Mouse (Mus musculus): ENCODE results near the gene Sdc3. TPM values are rescaled to one million over a fixed set of nuclear protein-coding genes. Genes with fewer than 3 reads are reported as not detected.

Gene Sdc3
- polyA plus RNA-seq, 1 experiment from 2014 or later: 18.7 TPM

DNA sequence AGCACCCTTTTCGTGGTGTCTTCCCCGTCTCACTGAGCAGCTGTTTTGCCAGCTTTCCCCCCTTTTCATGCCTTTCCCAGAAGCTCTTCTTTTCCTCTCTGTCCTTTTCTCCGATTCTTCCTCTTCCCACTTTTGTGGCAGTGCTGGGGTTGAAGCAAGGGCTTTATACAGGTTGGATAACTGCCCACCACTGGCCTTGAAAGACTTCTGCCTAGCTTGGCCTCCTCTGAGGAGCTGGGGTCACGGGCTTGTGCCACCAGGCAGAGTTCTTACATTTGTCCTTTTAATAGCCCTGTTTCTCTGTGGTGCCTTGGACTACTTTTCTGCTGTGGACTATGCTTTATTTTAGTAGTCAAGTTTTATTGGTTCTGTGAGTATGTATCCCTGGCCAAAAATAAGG is 25.4 kb upstream of the Sdc3 start:
- Histone ChIP-seq H3K27ac (no peak overlapping the region), H3K4me3 (no peak overlapping the region), H3K36me3 (replicated peaks) (peaks cover 99% of the 10 kb centered on the region), H3K9me3 (no peaks in the 10 kb centered on the region), H3K4me1 (no peaks in the 10 kb centered on the region), H3K27me3 (ENCODE audit: poor library complexity, severe bottlenecking) (no peaks in the 10 kb centered on the region)
- 88% methylated on average over 4 of the region's 4 CpGs for WGBS
- no peak for DNase-seq (ENCODE audit: extremely low spot score, low spot score)

DNA sequence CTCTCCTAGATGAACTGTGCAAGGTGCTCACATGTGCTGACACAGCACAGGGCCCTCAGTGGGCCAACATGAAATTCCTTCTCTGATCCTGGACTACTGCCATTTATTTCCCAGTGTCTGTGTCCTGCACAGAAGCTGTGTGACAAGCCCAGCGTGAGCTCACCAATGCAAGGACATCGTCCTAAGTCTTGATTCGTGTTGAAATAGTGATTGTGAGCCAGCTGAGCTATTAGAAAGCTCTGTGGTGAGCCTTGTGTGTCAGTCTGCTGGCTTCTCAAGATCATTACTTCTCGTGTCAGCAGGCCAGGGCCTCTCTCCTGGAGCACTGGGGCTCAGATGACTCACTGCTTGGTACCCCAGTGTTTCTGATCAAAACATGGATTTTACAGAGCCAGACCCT is 18.4 kb upstream of the Sdc3 start:
- Histone ChIP-seq H3K27me3 (ENCODE audit: poor library complexity, severe bottlenecking) (no peaks in the 10 kb centered on the region), H3K9me3 (no peaks in the 10 kb centered on the region), H3K4me3 (no peak overlapping the region), H3K4me1 (peaks cover 20% of the 10 kb centered on the region), H3K36me3 (replicated peaks) (peaks cover 99% of the 10 kb centered on the region), H3K27ac (no peak overlapping the region)
- no peak for DNase-seq (ENCODE audit: extremely low spot score, low spot score)
- WGBS: 92% methylated on average over 4 of the region's 4 CpGs

DNA sequence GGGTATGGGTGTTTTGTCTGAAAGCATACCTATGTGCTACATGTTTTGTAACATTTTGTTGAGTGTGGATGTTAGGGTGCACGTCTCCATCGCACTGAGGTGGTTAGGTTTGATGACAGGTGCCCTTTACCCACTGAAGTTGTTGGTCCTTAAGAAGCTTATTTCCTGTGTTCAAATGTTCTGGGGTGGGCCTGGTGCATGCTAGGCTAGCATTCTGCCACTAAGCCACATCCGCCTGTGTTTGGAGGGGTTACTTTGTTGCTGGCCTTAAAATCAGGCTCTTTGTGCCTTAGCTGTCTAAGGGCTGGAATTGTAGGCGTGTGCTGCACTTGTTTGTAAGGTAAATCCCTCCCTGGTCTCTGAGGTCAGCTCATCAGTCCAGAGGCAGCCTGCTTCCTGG is 17.5 kb upstream of the Sdc3 start:
- Histone ChIP-seq H3K4me1 (peaks cover 20% of the 10 kb centered on the region), H3K27me3 (ENCODE audit: poor library complexity, severe bottlenecking) (no peaks in the 10 kb centered on the region), H3K27ac (no peak overlapping the region), H3K9me3 (no peaks in the 10 kb centered on the region), H3K4me3 (no peak overlapping the region), H3K36me3 (replicated peaks) (peaks cover 100% of the 10 kb centered on the region)
- DNase-seq (ENCODE audit: extremely low spot score, low spot score): no peak
- WGBS: 95% methylated on average over 4 of the region's 4 CpGs

DNA sequence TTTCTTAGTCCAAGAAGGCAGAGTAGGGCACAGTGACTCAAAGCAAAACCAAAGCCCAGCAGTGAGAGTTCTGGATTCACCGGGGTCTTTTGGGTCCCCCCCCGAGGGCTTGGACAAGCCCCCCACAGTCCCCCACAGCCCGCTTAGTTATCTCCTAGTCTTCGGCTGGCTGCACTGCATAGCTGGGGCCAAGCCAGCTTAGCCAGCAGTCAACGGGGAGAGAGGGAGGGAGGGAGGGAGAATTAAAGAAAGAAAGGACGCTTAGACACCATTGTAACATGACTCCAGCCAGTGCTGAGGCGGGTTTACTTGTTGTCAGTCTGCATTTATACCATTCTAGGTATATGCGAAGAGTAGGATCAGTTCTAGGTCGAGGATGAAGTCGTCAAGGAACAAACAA is 14.7 kb upstream of the Sdc3 start:
- Histone ChIP-seq H3K9me3 (no peaks in the 10 kb centered on the region), H3K4me1 (peaks cover 20% of the 10 kb centered on the region), H3K27me3 (ENCODE audit: poor library complexity, severe bottlenecking) (no peaks in the 10 kb centered on the region), H3K36me3 (replicated peaks) (peaks cover 98% of the 10 kb centered on the region), H3K27ac (no peak overlapping the region), H3K4me3 (no peak overlapping the region)
- 66% methylated on average over 10 of the region's 10 CpGs for WGBS
- DNase-seq (ENCODE audit: extremely low spot score, low spot score): no peak

DNA sequence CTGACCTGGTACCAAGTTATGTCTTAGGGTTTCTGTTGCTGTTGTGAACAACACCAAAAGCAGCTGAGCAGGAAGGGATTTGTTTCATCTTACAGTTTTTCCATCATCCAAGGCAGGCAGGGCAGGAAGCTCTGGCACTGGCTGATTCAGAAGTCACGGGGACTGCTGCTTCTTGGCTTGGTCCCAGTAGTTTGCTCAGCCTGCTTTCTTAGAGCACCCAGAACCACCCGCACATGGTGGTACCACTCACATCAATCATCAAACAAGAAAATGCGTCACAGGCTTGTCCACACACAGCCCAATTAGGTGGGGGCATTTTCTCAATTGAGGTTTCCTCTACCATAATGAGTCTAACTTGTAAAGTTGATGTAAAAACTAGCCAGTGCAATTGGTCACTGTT is 13.3 kb upstream of the Sdc3 start:
- Histone ChIP-seq H3K27me3 (ENCODE audit: poor library complexity, severe bottlenecking) (no peaks in the 10 kb centered on the region), H3K27ac (no peak overlapping the region), H3K4me1 (peaks cover 20% of the 10 kb centered on the region), H3K4me3 (no peak overlapping the region), H3K36me3 (replicated peaks) (peaks cover 85% of the 10 kb centered on the region), H3K9me3 (no peaks in the 10 kb centered on the region)
- DNase-seq (ENCODE audit: extremely low spot score, low spot score): no peak
- WGBS: 94% methylated on average over 3 of the region's 3 CpGs

DNA sequence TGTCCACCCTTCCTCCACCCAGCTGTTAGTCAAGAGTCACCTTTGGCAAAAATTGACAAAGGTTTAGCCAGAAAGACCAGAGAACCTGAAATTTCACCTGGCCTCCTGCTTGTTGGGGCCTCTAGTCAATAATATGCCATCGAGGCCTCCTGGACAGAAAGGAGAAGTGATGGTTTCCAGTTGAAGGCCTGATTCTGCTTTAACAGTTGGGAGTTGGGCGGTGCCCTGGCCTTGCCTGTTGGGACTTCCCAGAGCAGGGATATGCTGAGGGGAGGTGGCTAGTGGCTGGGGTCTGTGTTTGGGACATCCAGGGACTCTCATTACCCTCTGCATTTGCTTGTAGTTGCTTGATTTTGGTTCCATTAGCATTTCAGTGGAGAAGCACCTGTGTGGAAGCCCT is 9.8 kb upstream of the Sdc3 start:
- Histone ChIP-seq H3K4me3 (no peak overlapping the region), H3K9me3 (no peaks in the 10 kb centered on the region), H3K4me1 (peaks cover 6% of the 10 kb centered on the region), H3K27ac (no peak overlapping the region), H3K36me3 (replicated peaks) (peaks cover 51% of the 10 kb centered on the region), H3K27me3 (ENCODE audit: poor library complexity, severe bottlenecking) (no peaks in the 10 kb centered on the region)
- DNase-seq (ENCODE audit: extremely low spot score, low spot score): no peak
- 89% methylated on average over 2 of the region's 2 CpGs for WGBS

DNA sequence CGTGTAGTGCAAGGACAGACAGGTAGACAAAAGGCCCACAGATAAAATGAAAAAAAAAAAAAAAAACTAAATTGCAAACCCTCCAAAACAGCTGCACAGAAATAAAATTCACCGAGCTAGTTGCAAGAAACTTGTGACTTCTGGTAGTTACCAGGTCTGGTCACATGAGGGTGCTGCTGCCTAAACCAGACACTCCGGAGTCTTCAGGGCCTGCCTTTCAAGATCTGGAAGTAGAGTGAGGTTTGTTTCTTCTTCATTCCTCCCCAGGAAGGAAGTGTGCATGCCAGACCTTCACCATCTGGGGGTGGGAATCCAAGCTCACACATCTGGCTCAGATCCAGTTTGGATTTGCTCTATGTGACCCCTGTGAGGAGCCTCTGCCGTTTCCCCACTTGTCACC is 7.6 kb upstream of the Sdc3 start:
- Histone ChIP-seq H3K4me1 (peaks cover 3% of the 10 kb centered on the region; the same call in 1 of the 2 replicates), H3K27ac (no peak overlapping the region), H3K36me3 (replicated peaks) (peaks cover 28% of the 10 kb centered on the region), H3K27me3 (ENCODE audit: poor library complexity, severe bottlenecking) (no peaks in the 10 kb centered on the region), H3K9me3 (no peaks in the 10 kb centered on the region), H3K4me3 (no peak overlapping the region)
- peak; percentile 35 for DNase-seq (ENCODE audit: extremely low spot score, low spot score)
- 31% methylated on average over 4 of the region's 4 CpGs for WGBS

DNA sequence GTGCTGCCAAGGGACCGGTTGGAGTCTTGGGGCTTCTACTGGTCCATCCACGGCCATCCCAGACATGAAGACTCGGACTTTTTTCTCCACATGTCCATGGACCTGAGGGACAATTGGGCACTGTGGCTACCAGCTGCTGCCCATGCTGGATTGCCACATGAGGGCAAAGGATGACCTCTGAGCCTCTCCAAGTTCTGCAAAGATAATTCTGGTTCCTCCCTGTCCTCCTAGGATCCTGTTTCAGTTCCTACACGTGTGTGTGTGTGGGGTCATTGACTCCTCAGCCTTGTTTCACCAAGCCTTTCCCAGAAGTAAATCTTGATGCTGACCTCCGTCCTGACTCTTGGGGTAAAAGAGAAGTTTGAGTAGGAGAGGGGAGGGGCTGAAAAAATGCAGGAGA is 4.8 kb upstream of the Sdc3 start:
- Histone ChIP-seq H3K27me3 (ENCODE audit: poor library complexity, severe bottlenecking) (peaks cover 21% of the 10 kb centered on the region), H3K27ac (no peak overlapping the region), H3K36me3 (replicated peaks) (peaks cover 2% of the 10 kb centered on the region; the same call in 1 of the 2 replicates), H3K9me3 (no peaks in the 10 kb centered on the region), H3K4me1 (peaks cover 12% of the 10 kb centered on the region), H3K4me3 (no peak overlapping the region)
- no peak for DNase-seq (ENCODE audit: extremely low spot score, low spot score)
- WGBS: 83% methylated on average over 5 of the region's 5 CpGs

DNA sequence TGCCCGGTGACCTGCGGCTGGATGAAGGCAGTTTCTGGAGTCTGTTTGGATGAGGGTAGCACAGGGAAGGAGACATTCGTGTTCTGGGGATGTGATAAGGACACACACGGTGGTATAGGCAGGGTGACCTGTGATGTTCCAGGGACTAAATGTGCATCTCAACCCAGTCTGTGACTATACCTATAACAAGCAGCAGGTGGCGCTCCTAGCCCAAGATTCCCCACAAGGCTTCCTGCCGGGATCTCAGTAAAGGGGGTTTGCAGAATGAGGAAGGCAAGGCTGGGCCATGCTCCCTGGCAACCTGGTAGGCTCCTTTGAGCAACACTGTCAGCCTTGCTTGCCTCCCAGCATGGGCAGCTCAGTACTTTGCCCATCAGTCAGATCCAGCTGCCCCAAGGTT is 2.2 kb upstream of the Sdc3 start:
- WGBS: 18% methylated on average over 6 of the region's 6 CpGs
- peak; percentile 88 for DNase-seq (ENCODE audit: extremely low spot score, low spot score)

DNA sequence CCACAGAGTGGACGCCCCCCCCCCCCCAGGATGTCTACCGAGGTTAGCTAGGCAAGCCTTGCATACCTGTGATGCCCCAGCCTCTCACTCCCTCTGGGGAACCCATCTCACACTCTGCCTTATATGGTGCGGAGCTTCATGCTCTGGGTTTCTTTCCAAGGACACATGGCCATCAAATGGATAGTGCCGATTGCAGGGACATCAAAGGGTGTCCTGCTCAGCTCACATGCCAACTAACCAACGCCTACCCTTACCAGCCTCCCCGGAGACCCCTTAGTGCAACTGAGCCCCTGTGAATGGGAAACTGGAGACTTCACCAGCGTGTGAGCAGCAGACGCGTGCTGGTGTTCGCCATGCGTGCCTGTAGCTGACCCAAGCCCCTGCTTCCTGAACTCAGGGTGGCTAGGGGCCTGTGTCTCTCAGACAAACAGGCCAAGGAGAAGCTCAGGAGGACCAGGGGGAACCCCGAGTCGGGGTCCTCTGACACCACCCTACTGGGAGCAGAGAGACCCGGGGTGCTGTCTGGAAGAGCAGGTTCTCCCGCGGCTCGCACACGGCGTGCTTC is 444 bp upstream of the Sdc3 start:
- Histone ChIP-seq H3K4me1 (peaks cover 34% of the 10 kb centered on the region), H3K27ac (peak overlapping the region; percentile 95), H3K27me3 (ENCODE audit: poor library complexity, severe bottlenecking) (peaks cover 62% of the 10 kb centered on the region), H3K4me3 (peak overlapping the region; percentile 90), H3K36me3 (replicated peaks) (no peaks in the 10 kb centered on the region), H3K9me3 (no peaks in the 10 kb centered on the region)
- DNase-seq (ENCODE audit: extremely low spot score, low spot score): peak; percentile 48
- WGBS: 7% methylated on average over 19 of the region's 19 CpGs

More for the DNA sequence above, 2.2 kb upstream of the Sdc3 start:
- H3K27ac ChIP-seq: no peak overlapping the region
- H3K9me3 ChIP-seq: no peaks in the 10 kb centered on the region
- no peaks in the 10 kb centered on the region for H3K36me3 ChIP-seq (replicated peaks)
- H3K4me1 ChIP-seq: peaks cover 28% of the 10 kb centered on the region
- peaks cover 46% of the 10 kb centered on the region for H3K27me3 ChIP-seq (ENCODE audit: poor library complexity, severe bottlenecking)
- no peak overlapping the region for H3K4me3 ChIP-seq

DNA sequence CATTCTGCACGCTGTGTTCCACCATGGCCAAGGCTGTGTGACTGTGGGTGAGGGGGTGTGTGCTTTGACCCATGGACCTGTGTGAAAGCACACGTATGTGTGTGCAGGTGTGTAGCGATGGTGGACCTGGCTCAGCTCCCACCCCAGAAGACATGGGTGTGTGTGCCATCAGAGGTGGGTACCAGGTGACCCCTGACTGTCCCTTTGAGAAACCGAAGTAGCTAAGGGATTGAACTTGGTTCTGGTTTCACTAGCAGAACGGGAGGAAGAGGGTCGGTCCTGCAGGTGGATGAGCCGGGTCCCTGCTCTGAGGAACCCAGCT is 804 bp downstream of the Sdc3 start:
- DNase-seq (ENCODE audit: extremely low spot score, low spot score): no peak
- WGBS: 48% methylated on average over 7 of the region's 7 CpGs
- Histone ChIP-seq H3K27me3 (ENCODE audit: poor library complexity, severe bottlenecking) (peaks cover 66% of the 10 kb centered on the region), H3K4me3 (peak overlapping the region; percentile 90), H3K9me3 (no peaks in the 10 kb centered on the region), H3K27ac (peak overlapping the region; percentile 95), H3K4me1 (peaks cover 47% of the 10 kb centered on the region), H3K36me3 (replicated peaks) (no peaks in the 10 kb centered on the region)

DNA sequence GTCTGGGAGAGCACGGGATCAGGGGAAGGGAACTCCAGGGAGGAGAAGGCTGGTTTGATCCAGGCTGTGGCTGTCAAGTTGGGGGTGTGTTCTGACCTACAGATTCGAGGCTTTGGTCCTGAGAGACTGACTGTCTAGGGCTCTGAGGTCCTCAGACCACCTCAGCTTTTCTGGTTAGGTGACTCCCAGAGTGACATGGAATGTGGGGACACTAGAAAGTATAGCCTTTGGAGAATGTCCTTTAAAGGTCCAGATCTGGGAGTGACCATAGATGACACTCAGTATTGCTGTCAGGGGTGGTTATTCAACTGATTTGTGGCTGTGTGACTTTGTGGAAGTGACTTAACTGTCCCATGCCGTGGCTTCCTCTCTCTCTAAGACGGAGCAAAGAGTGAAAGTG is 2.4 kb downstream of the Sdc3 start:
- WGBS: 49% methylated on average over 4 of the region's 4 CpGs
- H3K27me3 ChIP-seq (ENCODE audit: poor library complexity, severe bottlenecking): peaks cover 66% of the 10 kb centered on the region

DNA sequence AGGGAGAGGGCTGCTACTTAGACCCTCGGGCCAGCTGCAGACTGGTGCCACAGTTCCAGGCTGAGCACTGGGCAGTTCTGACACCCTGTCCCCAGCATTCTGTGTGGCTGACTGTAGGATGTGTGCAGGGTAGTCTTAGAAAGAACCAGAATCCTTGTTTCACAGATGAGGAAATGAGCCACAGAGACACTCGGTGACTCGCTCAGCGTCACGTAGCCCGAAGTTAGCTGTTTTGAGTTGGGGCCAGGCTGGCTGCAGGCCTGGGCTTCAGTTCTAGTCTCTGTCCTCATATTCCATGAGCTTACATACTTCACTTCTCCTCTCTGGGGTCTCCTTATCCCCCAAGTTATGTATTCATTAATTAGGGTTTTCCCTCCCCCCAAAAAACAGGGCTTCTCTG is 3.6 kb downstream of the Sdc3 start:
- Histone ChIP-seq H3K9me3 (no peaks in the 10 kb centered on the region), H3K4me3 (no peak overlapping the region), H3K4me1 (peaks cover 64% of the 10 kb centered on the region), H3K36me3 (replicated peaks) (no peaks in the 10 kb centered on the region), H3K27ac (no peak overlapping the region), H3K27me3 (ENCODE audit: poor library complexity, severe bottlenecking) (peaks cover 58% of the 10 kb centered on the region)
- DNase-seq (ENCODE audit: extremely low spot score, low spot score): no peak
- WGBS: 86% methylated on average over 6 of the region's 6 CpGs

More for the DNA sequence above, 2.4 kb downstream of the Sdc3 start:
- no peak overlapping the region for H3K27ac ChIP-seq
- H3K4me1 ChIP-seq: peaks cover 63% of the 10 kb centered on the region
- no peaks in the 10 kb centered on the region for H3K36me3 ChIP-seq (replicated peaks)
- no peak overlapping the region for H3K4me3 ChIP-seq
- DNase-seq (ENCODE audit: extremely low spot score, low spot score): no peak
- H3K9me3 ChIP-seq: no peaks in the 10 kb centered on the region
